Mouse (Mus musculus): Measurements from ENCODE around the gene Atp6v1c2.

The Atp6v1c2 gene

DNA sequence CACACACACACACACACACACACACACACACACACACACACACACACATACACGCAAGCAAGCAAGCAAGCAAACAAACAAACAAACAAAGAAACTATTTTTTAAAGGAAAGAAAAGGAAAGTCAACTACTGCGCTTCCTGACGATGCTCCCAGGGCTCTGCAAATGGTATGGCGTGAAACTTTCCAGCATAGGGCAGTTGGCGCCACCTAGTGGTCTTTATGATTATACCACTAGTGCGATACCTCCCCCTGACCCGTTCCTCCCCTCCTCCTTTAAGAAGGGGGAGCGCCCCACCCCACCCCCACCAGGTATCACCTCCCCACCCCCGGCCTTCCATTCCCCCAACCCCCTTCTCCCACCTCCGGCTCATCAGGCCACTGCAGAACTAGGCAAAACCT, 72.3 kb downstream of the Atp6v1c2 start:
- DNase-seq (ENCODE audit: low read depth) = peak; percentile 82

DNA sequence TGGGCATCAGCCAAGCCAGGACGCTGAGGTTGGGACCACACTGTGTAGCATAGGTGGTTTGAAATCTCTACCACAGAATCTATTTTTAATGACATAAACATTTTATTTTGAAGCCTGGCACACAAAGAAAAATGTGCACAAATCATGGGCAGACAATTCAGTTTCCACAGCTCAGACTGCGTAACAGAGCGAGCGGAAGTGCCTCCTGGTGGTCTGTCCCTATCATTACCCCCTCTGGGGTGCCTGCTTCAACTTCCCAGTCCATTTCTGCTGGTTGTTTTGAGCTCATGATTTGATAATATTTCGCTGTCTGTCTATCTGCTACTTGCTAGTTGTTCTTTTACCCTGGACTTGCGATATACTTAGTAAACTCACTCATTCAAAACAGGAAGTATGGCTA, 73.6 kb downstream of the Atp6v1c2 start:
- no peak for DNase-seq (ENCODE audit: low read depth)

GRCm38 (mm10) chr12:17253069-17253468, 76.1 kb downstream of the Atp6v1c2 start:
- DNase-seq (ENCODE audit: low read depth) = peak; percentile 86

DNA sequence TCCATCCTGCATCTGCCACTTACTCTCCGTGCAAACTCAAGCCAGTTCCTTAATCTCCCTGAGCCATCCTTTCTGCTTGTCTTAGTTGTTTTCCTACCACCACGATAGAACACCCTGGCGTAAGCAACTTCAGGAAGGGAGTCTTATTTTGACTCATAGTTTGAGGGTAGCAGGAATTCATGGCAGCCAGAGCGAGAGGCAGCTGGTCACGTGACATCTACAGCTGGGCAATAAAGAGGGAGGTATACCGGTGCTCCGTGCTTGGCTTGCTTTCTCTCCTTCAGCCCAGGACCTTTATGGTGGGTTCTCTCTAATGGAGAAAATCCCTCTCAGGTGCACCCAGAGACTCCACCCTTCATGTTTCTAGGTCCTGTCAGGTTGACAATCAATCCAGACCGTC, 78.2 kb downstream of the Atp6v1c2 start:
- DNase-seq (ENCODE audit: low read depth) = no peak

DNA sequence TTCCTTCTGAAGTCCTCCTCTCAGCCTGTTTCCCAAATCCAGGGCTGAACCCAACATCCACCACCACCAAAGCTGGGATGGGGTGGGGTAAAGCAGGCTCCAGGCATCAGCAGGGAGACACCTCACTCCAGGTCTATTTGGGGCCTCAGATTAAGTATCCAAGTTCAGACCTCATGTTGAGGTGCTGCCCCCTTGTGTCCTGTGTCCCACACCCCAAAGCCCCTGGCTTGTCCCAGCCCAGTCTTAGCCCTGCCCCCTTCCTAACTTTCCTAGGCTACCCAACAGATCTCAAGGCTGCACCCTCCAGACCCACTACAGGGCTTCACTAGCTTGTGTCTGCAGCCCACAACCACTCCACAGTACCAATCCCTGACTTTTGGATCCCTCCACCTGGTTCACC, 87.1 kb downstream of the Atp6v1c2 start:
- peak; percentile 13 for DNase-seq (ENCODE audit: low read depth)

GRCm38 (mm10) chr12:17241614-17242013, 87.5 kb downstream of the Atp6v1c2 start:
- DNase-seq (ENCODE audit: low read depth) = no peak

DNA sequence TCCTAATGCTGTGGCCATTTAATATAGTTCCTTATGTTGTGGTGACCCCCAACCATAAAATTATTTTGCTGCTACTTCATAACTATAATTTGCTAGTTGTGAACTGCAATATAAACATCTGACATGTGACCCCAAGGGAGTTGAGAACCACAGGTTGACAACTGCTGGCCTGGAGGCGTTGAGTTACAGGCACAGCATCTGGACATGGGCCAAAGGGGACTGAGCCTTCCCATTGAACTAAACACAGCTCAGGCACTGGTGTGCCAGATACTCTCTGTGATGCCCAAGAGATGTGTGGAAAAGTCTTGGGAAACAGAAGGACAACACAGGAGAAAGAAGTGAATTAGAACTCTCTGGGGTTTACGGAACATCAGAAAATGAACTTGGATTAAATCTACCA, 88.1 kb downstream of the Atp6v1c2 start:
- DNase-seq (ENCODE audit: low read depth) = no peak

DNA sequence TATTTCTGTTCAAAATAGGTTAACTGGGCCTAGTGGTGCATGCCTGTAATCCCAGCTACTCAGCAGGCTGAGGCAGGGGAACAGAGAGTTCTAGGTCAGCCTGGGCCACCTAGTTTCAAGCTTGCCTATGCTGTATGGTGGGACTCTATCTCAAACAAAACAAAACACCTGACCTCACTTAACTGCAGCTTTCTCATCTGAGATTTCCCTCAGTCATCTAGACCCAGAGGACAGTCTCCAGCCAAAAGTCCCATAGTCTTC, 89.8 kb downstream of the Atp6v1c2 start:
- no peak for DNase-seq (ENCODE audit: low read depth)

DNA sequence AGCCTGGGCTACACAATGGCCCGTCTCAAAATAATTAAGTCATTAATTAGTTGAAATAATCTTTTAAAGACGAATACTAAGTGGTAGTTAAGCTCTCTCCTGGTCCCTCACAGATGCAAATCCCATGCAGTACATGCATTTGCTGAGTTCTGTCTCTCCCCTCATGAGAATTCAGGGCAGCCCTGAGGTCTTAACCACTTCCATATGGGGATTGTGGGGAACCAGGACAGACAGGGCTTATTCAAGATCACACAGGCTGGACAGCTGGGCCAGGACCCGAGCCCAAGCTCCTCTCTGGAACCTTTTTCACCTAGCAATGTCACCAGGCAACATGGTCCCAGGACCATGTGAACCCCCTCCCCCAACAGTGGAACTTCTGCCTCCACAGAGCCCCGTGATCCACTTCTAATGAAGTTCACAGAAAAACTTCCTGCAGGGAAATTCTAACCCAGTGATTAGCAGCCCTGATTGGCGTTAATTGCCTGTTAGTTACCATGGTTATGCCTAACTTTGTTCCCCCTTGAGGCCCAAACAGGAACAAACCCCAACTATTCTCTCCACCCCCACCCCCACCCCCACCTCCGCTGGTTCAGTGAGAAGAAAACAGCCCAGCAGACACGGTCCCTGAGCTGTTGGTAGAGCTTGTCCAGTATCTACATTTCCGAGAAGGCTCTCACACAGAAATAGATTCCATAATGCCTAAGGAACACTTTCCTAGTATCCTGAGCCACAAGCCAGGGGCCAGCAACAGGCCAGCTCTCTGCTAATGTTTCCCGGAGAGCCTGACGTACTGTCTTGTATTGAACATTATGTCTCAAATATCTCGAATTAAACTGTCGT, 90.4 kb downstream of the Atp6v1c2 start:
- no peak for DNase-seq (ENCODE audit: low read depth)

GRCm38 (mm10) chr12:17235535-17236313, 93.4 kb downstream of the Atp6v1c2 start:
- no peak for DNase-seq (ENCODE audit: low read depth)

Data from induced T-regulatory cell, adult 2 months (primary cell).